Mouse (Mus musculus) small intestine, adult 2 months (tissue): ENCODE results near the gene Adamts7.

Experiments
- CTCF ChIP-seq: fragments of 200-500 bp; IDR thresholded peaks from 2 replicates; pipeline ENCODE4 v1.5.1; 2012; ENCODE audit warnings: low read depth, mild to moderate bottlenecking, control low read depth, inconsistent platforms, low read length, moderate library complexity, mixed read lengths; ENCODE audit not compliant: insufficient replicate concordance, insufficient read length; ENCODE audit errors: extremely low read depth
- POLR2A ChIP-seq: fragments of 200-500 bp; IDR thresholded peaks from 2 replicates; pipeline ENCODE4 v1.6.1; 2012; ENCODE audit warnings: low read depth, mild to moderate bottlenecking, control low read depth, inconsistent platforms, low read length, moderate library complexity

DNA sequence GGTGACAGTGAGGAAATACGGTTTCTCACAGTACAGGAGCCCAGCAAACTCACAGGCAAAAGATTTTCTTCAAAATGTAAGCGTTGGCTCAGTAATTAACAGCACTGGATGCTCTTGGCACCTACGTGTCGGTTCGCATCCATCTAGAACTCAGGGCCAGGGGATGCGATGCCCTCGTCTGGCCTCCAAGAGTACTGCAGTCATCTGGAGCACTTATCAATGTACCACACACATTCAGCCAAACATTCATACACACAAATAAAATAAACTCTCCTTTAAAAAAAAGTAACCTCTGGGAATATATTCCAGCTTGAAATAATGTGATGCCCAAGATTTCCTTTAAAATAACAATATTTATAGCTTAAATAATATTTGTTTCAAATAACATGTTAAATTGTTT lies 78.7 kb downstream of the Adamts7 start:
- TF ChIP-seq CTCF (peak; percentile 43; the same call in 1 of the 2 replicates), POLR2A (no peak)
